Mouse (Mus musculus) layer of hippocampus, adult 18-20 months (tissue): Measurements from ENCODE around the gene Sytl3. TPM values are rescaled to one million over a fixed set of nuclear protein-coding genes. Genes with fewer than 3 reads are reported as not detected.
"Not testable (repeated sequence)": the region's sequence is repeated elsewhere in the genome, so short reads cannot be mapped to it uniquely, and the experiment has no call there.

ENCODE experiments used
- DNase-seq, 2 experiments: peaks; one replicate each; pipeline ENCODE4 v3.0.0; 2022; ENCODE audit warnings: low spot score in 2 of 2
- long read RNA-seq: library from polyadenylated mRNA; stranded (forward); transcript quantifications from one replicate; pipeline ENCODE4 v2.0.0, GENCODE M21; 2021
- total RNA-seq, 2 experiments: library from RNA; stranded (reverse); gene quantifications; 2 replicates each; pipeline ENCODE4 v1.2.3; 2021

Gene Sytl3
- total RNA-seq, result not detected
- long read RNA-seq, result 0 reads

DNA sequence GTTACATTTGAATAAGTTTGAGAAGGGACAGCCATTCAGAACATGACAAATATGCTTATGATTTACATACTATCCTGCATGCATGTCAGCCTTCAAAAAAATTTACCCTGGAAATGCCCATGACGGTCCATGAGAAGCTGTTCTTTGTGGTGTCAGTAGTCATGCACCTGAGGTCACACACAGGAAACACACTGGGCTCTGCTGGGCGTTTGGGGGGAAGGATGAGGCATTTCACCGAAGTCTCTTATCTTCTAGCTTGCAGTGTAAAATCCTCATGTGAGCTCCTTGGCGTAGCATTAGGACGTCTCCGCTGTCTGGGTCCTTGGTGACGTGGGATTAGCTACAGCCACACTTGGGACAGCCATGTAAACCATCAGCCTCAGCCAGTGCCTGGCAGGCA lies at the start of gene Sytl3:
TSS of gene Sytl3 (plus strand) at position 293 of the 400 bp plus-strand sequence.
- not testable (repeated sequence) for DNase-seq

GRCm38 (mm10) chr17:6613524-6613923 lies 45.4 kb upstream of the Sytl3 start:
- not testable (repeated sequence) for DNase-seq

DNA sequence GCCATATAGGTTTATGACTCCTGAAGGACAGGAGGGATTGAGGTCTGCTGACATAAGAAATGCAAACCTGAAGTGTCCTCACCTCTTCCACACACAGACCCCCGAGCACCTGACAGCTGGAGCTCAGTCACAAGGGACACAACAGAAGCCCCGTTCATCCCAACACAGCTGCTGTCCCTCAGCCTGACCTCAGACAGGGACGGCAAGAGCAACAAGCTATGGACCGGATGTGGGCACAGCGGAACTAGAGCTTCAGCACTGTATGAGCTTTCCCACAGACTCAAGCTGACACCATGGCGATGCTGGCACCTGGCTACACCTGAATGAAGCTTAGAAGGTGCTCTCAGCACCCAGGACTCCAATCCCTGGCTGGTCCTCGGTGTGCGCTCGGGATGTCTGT lies 44.6 kb upstream of the Sytl3 start:
- not testable (repeated sequence) for DNase-seq

- not testable (repeated sequence) for DNase-seq
Observed at GRCm38 (mm10) chr17:6616731-6617130, 42.2 kb upstream of the Sytl3 start.

DNA sequence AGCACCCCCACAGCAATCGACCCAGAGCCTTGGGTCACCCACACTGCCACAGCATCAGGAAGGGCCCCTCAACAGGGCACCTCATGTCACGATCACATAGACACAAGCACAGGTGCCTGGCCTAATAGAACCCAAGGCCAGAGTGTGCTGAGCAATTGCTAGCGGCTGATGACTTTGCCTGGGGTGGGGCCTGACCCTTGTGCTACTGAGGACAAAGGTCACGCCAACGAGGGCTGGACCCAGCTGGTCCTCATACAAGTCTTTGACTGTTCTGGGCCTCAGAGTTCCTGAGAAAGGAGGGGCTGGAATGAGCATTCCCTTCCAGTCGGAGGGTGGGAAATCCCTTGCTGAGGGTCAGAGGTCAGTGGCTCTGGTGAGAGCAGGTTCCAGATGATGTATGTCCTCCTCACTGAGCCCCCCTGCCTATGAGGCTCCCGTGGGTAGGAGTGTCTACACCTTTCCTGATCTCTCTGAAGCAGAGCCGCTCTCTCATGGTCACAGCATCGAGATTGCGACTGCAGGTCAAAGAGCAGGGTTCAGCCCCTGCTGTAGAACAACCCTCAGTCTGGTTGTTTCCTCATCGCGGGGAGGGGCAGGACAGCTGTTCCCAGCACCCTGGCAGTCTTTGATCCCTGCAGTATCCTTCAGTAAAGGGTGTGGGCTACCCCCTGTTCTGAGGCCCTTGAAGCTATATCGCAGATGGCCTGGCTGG lies 41.0 kb upstream of the Sytl3 start:
- DNase-seq, result not testable (repeated sequence)

DNA sequence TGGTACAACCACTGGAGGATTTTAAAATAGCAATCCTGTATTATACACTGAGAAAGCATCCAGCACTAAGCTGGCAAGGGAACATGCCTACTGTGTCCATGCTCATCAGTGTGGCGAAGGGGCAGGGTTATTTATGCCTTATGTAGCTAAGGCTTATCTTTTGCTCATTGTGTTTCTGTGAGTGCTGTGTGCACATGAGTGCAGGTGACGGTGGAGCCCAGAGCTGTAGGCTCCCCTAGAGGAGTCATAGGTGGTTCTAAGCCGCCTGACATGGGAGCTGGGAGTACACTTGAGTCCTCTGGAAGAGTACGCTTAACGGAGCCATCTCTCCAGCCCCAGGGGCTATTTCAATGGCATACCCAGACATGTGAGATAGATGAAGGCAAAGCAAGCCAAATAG lies 39.6 kb upstream of the Sytl3 start:
- DNase-seq, result not testable (repeated sequence)

DNA sequence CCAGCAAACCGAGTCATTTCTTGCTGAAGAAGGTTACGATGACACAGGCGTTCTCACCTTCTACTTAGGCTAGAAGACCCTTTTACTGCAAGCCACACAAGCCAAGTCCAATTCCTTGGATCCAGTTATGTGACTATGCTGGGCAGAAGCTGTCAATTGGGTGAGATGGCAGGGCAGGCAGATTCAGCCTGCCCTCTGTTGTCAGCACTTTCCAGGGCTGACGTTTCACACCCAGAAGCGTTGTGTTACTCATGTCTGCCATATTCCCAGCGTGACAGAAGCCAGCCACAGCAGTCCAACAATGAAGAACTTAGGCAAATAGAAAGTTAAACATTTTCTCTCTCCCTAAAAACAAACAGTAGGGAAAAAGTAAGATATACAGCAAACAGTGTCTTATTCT lies 38.9 kb upstream of the Sytl3 start:
- not testable (repeated sequence) for DNase-seq

DNA sequence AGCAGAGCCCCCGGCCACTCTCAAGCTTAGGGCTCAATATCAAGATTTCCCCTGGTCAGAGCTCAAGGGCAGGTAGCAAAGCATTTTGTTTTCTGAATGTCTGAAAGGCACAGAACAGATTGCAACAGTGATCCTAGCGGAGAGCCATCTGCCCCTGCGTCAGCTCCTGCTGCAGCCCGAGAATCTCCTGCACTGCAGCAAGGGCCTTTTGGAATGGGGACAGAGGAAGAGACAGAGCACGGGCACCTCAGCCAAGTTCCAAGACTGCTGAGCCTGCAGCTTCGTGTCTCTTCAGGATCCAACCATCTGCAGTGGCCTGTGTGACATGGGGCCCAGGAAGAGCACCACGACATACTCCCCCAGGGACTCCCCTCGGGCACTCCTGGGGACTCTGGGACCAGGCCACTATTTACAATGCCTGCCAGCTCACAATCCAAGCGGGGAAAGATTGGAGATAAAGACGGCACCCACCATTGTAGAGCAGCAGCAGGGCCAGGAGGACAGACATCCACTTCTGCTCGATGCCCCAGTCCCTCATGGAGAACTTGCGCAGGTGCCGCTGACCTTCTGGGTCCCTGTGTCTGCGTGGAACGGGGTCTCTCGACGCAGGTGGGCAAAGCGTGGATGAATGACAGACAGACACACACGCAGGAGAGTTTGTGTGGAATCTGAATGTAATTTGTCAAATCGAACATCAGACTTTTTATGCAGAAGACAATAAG lies 38.0 kb upstream of the Sytl3 start:
- DNase-seq, result not testable (repeated sequence)

- not testable (repeated sequence) for DNase-seq
Observed at GRCm38 (mm10) chr17:6621976-6622375, 36.9 kb upstream of the Sytl3 start.

DNA sequence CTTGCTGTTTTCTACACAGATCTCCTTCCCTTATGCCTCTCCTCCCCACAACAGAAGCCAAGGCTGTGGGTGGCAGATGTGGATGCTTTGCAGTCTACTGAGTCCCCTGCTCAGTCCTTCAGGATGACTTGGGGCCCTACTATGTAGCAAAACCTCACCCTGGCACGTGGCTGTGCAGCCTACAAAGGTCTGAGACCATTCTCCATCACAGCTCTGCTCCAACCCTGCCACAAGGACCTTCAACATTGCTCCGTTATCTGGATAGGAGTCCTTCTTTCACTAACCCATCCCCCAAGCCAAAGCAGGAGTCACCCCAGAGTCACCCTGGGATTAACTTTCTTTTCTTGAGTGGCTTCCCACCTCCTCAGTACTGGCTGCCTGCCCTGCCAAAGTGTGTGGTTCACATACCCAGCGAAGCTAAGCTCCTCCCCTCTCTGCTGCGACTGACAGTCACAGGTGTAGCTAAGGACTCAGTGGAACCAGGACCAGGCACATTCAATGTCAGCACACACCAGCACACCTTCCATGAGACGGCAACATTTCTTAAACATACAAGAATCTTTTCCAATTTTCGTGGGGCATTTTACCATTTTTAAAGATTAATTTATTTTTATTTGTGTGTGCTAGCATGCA lies 33.9 kb upstream of the Sytl3 start:
- DNase-seq, result not testable (repeated sequence)

GRCm38 (mm10) chr17:6630398-6630797 lies 28.5 kb upstream of the Sytl3 start:
- not testable (repeated sequence) for DNase-seq

DNA sequence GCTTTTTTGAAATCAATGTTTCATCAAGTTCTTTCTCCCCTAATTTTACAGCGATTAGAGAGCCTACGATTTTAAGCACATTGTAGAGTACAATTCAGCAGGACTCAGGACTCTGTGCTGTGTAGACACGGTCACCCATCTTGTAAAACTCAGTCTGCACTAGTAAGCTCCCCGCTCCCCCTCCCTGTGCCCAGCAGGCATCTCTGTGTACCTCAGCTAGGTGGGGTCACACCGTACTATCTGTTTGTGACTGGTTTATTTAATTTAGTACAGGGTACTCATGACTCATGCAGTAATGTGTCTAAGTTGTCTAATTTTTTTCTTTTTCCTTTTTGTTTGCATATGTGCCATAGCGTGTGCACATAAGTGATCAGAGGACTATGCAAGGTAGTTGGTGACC lies 26.0 kb upstream of the Sytl3 start:
- not testable (repeated sequence) for DNase-seq

- DNase-seq, result not testable (repeated sequence)
Observed at GRCm38 (mm10) chr17:6635781-6636180, 23.1 kb upstream of the Sytl3 start.

- no peak for DNase-seq
Observed at GRCm38 (mm10) chr17:6636861-6637260, 22.0 kb upstream of the Sytl3 start.

DNA sequence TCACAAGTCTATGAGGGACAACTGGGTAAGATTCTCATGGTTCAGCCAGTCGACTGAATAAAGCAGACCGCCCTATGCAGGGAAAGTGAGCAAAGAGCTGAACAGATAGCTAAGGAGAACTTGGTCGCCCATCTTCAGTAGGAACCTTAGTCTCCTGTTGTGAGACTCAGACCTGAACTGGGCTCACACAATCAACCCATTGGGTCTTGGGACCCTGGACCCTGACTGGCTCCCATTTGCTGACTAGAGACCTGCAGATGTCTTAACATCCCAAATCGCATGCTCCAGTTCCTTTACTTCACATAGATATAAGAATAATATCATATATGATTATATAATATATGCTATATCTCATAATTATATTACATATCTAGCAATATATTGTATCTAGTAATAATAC lies 21.5 kb upstream of the Sytl3 start:
- not testable (repeated sequence) for DNase-seq

- not testable (repeated sequence) for DNase-seq
Observed at GRCm38 (mm10) chr17:6638444-6638843, 20.4 kb upstream of the Sytl3 start.

DNA sequence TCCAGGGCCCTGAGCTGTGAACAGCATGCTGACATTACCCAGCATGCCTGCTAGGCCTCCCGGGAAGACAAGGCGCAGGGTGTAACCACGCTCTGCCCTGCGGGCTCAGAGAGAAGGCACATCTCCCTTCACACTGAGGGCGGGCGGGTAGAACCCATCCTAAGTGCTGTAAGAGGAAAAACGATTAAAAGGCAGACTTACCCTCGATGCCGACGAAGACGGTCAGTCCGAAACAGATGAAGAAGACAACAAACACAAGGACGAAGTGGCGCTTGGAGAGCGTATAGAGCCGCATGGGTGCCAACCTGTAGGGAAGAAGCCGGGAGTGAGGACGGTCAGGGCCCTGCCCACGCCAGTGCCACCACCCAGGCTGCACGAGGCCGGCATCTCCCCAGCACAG lies 19.4 kb upstream of the Sytl3 start:
- DNase-seq, result not testable (repeated sequence)

- DNase-seq, result not testable (repeated sequence)
Observed at GRCm38 (mm10) chr17:6640044-6640637, 18.8 kb upstream of the Sytl3 start.

- not testable (repeated sequence) for DNase-seq
Observed at GRCm38 (mm10) chr17:6640771-6641429, 18.0 kb upstream of the Sytl3 start.

GRCm38 (mm10) chr17:6644210-6644609 lies 14.7 kb upstream of the Sytl3 start:
- DNase-seq, result not testable (repeated sequence)

DNA sequence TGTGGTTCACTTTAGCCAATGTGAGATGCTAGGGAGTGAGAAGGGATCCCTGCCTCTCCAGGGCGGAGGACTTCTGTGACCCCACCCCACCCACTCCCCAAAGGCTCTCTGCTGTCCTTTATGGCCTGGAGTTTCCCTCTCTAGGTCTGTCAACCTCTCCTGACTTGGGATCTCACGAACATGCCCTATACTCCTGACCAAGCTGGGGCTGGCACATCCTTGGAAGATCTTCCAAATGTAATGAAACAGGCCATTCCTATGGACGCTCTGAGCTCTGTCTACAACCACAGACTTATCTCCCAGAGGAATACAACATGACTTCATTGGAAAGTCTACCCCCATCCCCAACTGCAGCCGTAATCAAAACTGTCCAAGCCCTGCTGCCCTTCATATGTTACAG lies 14.2 kb upstream of the Sytl3 start:
- DNase-seq, result not testable (repeated sequence)
